Mouse (Mus musculus) ES-Bruce4 (cell line): ENCODE data around the gene Cep164. TPM values are rescaled to one million over a fixed set of nuclear protein-coding genes. Genes with fewer than 3 reads are reported as not detected.

Experiments used
- H3K27ac ChIP-seq: 2 replicates; pipeline ENCODE4 v1.5.1; 2012; ENCODE audit warnings: low read length, inconsistent platforms; ENCODE audit not compliant: insufficient read depth
- H3K27me3 ChIP-seq: 2 replicates; pipeline ENCODE4 v1.6.1; 2012; ENCODE audit warnings: mild to moderate bottlenecking, low read length, inconsistent platforms; ENCODE audit not compliant: control insufficient read depth, poor library complexity, insufficient read depth, severe bottlenecking
- H3K36me3 ChIP-seq: 2 replicates; pipeline ENCODE4 v1.6.1; 2012; ENCODE audit warnings: inconsistent platforms, mild to moderate bottlenecking, low read length, moderate library complexity; ENCODE audit not compliant: control insufficient read depth, poor library complexity, insufficient read depth, severe bottlenecking
- H3K4me1 ChIP-seq: one replicate; pipeline ENCODE4 v1.8.1; 2011; ENCODE audit warnings: low read length; ENCODE audit not compliant: control insufficient read depth, insufficient read depth
- H3K4me3 ChIP-seq: 2 replicates; pipeline ENCODE4 v1.5.1; 2011; ENCODE audit warnings: low read depth, mild to moderate bottlenecking, low read length
- H3K9ac ChIP-seq: 2 replicates; pipeline ENCODE4 v1.6.1; 2012; ENCODE audit warnings: low read depth, mild to moderate bottlenecking, inconsistent platforms; ENCODE audit not compliant: poor library complexity, severe bottlenecking
- H3K9me3 ChIP-seq: replicated peaks from 2 replicates; pipeline ENCODE4 v1.6.1; 2012; ENCODE audit warnings: mild to moderate bottlenecking, low read length, inconsistent platforms; ENCODE audit not compliant: control insufficient read depth, poor library complexity, insufficient read depth, severe bottlenecking
- CTCF ChIP-seq: IDR thresholded peaks from one replicate; pipeline ENCODE4 v1.8.1; 2011; ENCODE audit warnings: low read depth, low read length
- EP300 ChIP-seq: IDR thresholded peaks from 2 replicates; pipeline ENCODE4 v1.6.1; 2011; ENCODE audit warnings: low read depth, low read length; ENCODE audit not compliant: insufficient read depth
- POLR2A ChIP-seq: IDR thresholded peaks from one replicate; pipeline ENCODE4 v1.8.1; 2011; ENCODE audit warnings: low read length; ENCODE audit not compliant: insufficient read depth
- polyA plus RNA-seq: library from polyadenylated mRNA; stranded (reverse); fragments of >200 nt; gene quantifications from 2 replicates; pipeline ENCODE4 v1.2.4, GENCODE M21; 2011; ENCODE audit warnings: low read depth; ENCODE audit not compliant: missing spikeins, insufficient read depth, insufficient read length

Gene Cep164
- polyA plus RNA-seq, result 32.5 and 33.4 TPM in 2 replicates

DNA sequence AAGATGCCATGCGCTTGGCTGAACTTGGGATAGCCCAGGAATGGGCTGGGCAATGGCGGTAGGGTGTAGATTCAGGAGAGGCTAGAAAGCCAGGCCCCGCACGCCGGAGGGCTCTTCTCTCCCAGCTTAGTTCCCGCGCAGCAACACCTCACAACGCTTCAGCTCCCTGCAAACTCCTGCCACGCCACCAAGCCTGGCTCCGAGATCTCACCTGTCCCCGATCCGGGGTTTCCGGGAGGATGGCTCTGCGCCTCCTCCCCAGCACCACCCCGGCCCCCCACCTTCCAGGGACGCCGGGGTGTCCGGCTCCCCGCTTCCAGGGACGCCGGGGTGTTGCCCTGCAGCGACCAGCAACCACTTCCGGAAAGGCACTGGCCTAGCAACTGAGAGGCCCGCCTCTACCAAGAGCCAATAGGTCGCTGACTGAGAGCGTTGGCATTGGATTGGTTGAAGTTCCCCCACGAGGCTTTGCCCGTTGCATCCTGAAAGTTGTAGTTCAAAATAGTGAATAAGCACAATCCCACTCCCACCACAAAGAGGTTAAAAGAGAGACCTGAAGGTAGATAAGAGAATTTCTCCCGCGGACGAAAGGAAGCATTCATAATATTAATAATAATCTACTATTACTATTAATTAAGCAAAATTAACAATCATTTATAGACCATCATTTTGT lies at the start of gene Cep164:
Gene Cep164 (minus strand): TSS at position 401 of the 673 bp plus-strand sequence.
- Histone ChIP-seq H3K27ac (no peak within 1 kb of the TSS), H3K4me1 (no peaks in the 10 kb centered on the region), H3K36me3 (no peaks in the 10 kb centered on the region), H3K4me3 (peak within 1 kb of the TSS; percentile 77), H3K9ac (peak within 1 kb of the TSS; percentile 47), H3K27me3 (no peaks in the 10 kb centered on the region), H3K9me3 (no peaks in the 10 kb centered on the region)
- TF ChIP-seq POLR2A (no peak), CTCF (no peak), EP300 (no peak)

DNA sequence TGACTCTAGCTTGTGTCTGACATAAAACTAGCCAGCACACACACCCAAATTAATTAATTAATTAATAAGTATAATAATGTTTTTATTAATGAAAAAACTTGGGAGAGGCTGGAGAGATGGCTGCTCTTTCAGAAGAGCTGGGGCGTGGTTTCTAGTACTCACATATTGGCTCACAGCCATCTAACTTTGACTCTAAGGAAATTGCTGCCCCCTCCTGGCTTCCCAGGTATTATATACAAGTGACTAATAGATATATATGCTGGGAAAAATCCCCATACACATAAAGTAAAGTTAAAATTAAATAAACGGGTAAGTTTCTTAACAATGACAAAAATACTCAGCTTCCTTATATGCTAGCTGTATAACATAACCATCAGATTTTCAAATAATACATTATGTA lies 49.4 kb upstream of the Cep164 start:
- no peaks in the 10 kb centered on the region for H3K27me3 ChIP-seq
- H3K27ac ChIP-seq, result no peak overlapping the region
- no peak overlapping the region for H3K4me3 ChIP-seq
- H3K36me3 ChIP-seq, result no peaks in the 10 kb centered on the region; the same call in 1 of the 2 replicates
- H3K9ac ChIP-seq, result no peak overlapping the region
- TF ChIP-seq POLR2A (no peak), CTCF (no peak), EP300 (no peak)
- no peaks in the 10 kb centered on the region for H3K9me3 ChIP-seq
- no peaks in the 10 kb centered on the region for H3K4me1 ChIP-seq

DNA sequence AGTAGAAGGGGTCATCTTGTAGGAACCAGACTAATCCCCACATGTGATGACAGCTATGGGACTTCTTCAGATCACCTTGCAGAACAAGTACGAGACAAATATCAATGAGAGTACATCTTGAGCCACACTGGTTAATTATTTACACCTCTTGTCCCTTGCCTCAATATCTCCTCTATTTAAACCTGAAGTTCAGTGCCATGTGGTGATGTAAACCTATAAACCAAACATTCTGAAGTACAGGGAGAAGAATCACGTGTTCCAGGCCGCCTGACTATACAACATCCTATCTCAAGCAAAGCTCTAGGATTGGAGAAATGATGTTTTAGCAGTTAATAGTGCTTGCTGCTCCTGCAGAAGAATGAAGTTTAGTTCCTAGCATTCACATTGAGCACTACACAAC lies 41.8 kb upstream of the Cep164 start:
- Histone ChIP-seq H3K4me3 (no peak overlapping the region), H3K36me3 (peaks cover 1% of the 10 kb centered on the region), H3K9ac (no peak overlapping the region), H3K9me3 (no peaks in the 10 kb centered on the region), H3K4me1 (no peaks in the 10 kb centered on the region), H3K27ac (no peak overlapping the region), H3K27me3 (no peaks in the 10 kb centered on the region)
- TF ChIP-seq EP300 (no peak), POLR2A (no peak), CTCF (no peak)

DNA sequence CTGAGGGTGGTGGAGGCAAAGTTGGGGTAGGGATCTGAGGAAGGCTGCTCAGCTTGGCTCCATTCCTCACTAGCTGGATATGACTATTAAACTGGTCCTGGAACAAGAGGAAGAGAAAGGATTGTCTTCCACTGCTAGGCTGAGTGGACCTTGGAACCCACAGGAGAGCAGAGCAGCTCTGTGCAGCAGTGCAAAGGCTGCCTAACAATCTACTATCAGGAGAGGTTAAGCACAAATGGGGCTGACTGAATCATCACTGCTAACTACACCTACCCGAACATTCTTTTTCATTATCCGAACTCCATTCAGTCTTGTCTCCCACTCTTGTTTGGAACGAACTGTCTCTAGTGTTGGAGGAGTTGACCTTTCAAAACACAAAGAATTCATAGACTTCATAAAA lies 40.7 kb upstream of the Cep164 start:
- Histone ChIP-seq H3K27me3 (no peaks in the 10 kb centered on the region), H3K9ac (no peak overlapping the region), H3K27ac (no peak overlapping the region), H3K36me3 (peaks cover 3% of the 10 kb centered on the region), H3K4me3 (no peak overlapping the region), H3K9me3 (no peaks in the 10 kb centered on the region), H3K4me1 (no peaks in the 10 kb centered on the region)
- TF ChIP-seq POLR2A, result no peak
- no peak for TF ChIP-seq EP300
- no peak for TF ChIP-seq CTCF

DNA sequence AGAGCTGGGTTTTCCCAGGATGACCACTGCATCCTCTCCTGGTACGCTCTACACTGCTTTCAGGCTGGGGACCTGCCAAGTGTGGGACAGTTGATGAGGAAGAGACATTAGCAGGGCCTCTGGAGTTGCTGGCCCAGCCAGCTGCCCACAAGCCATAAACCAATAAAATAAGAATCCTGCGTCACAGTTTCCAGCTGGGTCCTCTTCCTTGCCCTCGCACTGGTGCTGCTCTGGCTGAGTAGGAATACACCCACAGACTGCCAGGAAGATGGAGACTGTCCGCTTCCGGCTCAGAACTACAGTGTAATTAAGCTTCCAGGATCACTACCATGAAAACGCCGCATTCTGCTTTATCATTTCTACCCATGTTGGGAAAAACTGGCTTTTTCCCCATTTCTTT lies 33.3 kb upstream of the Cep164 start:
- H3K36me3 ChIP-seq, result peaks cover 8% of the 10 kb centered on the region; the same call in 1 of the 2 replicates
- no peaks in the 10 kb centered on the region for H3K27me3 ChIP-seq
- H3K9me3 ChIP-seq, result no peaks in the 10 kb centered on the region
- peaks cover 3% of the 10 kb centered on the region for H3K4me1 ChIP-seq
- no peak overlapping the region for H3K27ac ChIP-seq
- no peak overlapping the region for H3K4me3 ChIP-seq
- H3K9ac ChIP-seq, result no peak overlapping the region
- TF ChIP-seq POLR2A, result no peak
- TF ChIP-seq EP300, result no peak
- no peak for TF ChIP-seq CTCF

DNA sequence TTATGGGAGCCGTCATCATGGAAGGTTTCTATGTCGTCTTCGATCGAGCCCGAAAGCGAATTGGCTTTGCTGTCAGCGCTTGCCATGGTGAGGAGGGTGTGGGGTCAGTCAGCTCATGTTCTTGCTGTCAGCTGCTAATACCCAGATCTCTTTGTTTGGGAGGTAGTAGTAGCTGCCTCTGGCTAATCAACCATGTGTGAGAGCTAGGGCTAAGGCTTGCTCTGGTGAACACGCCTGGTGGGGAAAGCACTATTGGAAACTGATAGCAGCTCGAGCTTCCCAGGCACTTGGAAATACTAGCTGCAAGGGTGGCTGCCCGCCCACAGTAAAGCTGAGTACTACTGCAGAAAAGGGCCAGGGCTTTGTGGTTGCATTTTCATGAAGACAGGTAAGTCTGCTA lies 30.9 kb upstream of the Cep164 start:
- Histone ChIP-seq H3K4me1 (peaks cover 3% of the 10 kb centered on the region), H3K36me3 (peaks cover 6% of the 10 kb centered on the region; the same call in 1 of the 2 replicates), H3K27ac (no peak overlapping the region), H3K9ac (no peak overlapping the region), H3K27me3 (no peaks in the 10 kb centered on the region), H3K9me3 (no peaks in the 10 kb centered on the region), H3K4me3 (no peak overlapping the region)
- no peak for TF ChIP-seq POLR2A
- no peak for TF ChIP-seq CTCF
- no peak for TF ChIP-seq EP300
